Comparison of ENCODE assay signal across 8 mouse cellular contexts in genomic region chr13:108191074-108191720, GRCm38 (mm10). TPM values are rescaled to one million over a fixed set of nuclear protein-coding genes. Genes with fewer than 3 reads are reported as not detected.
DNase-seq lines count a peak whose midpoint lies in the region; ATAC-seq and TF ChIP-seq lines count a peak whose summit lies in the region.

No protein-coding gene starts in this region.

- DNase-seq in cerebellum, adult 11 months: peak; percentile 12
- no peak for DNase-seq in cerebellum, adult 8-10 months
- DNase-seq in R1 (ENCODE audit: low read depth, low spot score): peak; percentile 50
- peak; percentile 49 for DNase-seq in embryo, embryonic 9.5 days (ENCODE audit: extremely low spot score)
- peak; percentile 29 to 43 for DNase-seq in heart, postnatal 36 days
- DNase-seq in kidney, postnatal 4 days: peak; percentile 73 to 76
- peak; percentile 87 for DNase-seq in lung, embryonic 14.5 days
- peak; percentile 60 to 76 for DNase-seq in right cerebral cortex, postnatal 10 days (ENCODE audit: low spot score in 2 of 2)

- no peaks in the 10 kb centered on the region for H3K9me3 ChIP-seq in lung, embryonic 14.5 days (ENCODE audit: low read depth, low read length)

- 49% methylated on average over 11 of the region's 11 CpGs for WGBS in lung, embryonic 14.5 days

- H3K27me3 ChIP-seq in lung, embryonic 14.5 days (ENCODE audit: insufficient read depth, low read length): no peaks in the 10 kb centered on the region

- H3K27ac ChIP-seq in lung, embryonic 14.5 days (ENCODE audit: low read depth): no peak overlapping the region

- H3K9ac ChIP-seq in lung, embryonic 14.5 days: no peak overlapping the region

- ATAC-seq in lung, embryonic 14.5 days (ENCODE audit: insufficient read depth): peak; percentile 62; the same call in 1 of the 2 replicates

- intact Hi-C loops in heart, postnatal 36 days (cut with DNase I): loop anchor here (1.0 to 2.0 kb wide), 2 partner anchors 139 to 1022 kb away; no protein-coding TSS in a partner anchor

- peak; percentile 83 for TF ChIP-seq CTCF in lung, embryonic 14.5 days (IDR thresholded peaks at IDR 0.05; ENCODE audit: low read depth)

- H3K4me2 ChIP-seq in lung, embryonic 14.5 days: no peak overlapping the region

- H3K4me3 ChIP-seq in lung, embryonic 14.5 days (ENCODE audit: low read depth, low read length): no peak overlapping the region

- peaks cover 34% of the 10 kb centered on the region for H3K36me3 ChIP-seq in lung, embryonic 14.5 days (ENCODE audit: insufficient read depth)

- H3K4me1 ChIP-seq in lung, embryonic 14.5 days (ENCODE audit: insufficient read depth): no peaks in the 10 kb centered on the region

RNA-seq across cellular contexts. Expression of gene Elovl7, which starts 23.0 kb away (rescaled TPM):
- total RNA-seq in heart, postnatal 36 days (2021): under 1 TPM; 0.14 to 0.33 TPM
- 9.7 and 9.9 TPM in 2 replicates for polyA plus RNA-seq in lung, embryonic 14.5 days (2014; fragmentation: Nextera tagmentation; extraction: Ambion mirVana)

RNA-seq across cellular contexts. Expression of gene Ercc8, which starts 32.7 kb away (rescaled TPM):
- total RNA-seq in heart, postnatal 36 days (2021): 1 to 10 TPM; 5.5 to 6.6 TPM
- polyA plus RNA-seq in lung, embryonic 14.5 days (2014; fragmentation: Nextera tagmentation; extraction: Ambion mirVana): 21.3 and 23.7 TPM in 2 replicates

RNA-seq across cellular contexts. Expression of gene Ndufaf2, which starts 32.8 kb away (rescaled TPM):
- 10 to 100 TPM; 23.1 to 30.4 TPM for total RNA-seq in heart, postnatal 36 days (2021)
- 79.7 and 80.3 TPM in 2 replicates for polyA plus RNA-seq in lung, embryonic 14.5 days (2014; fragmentation: Nextera tagmentation; extraction: Ambion mirVana)
